Mouse (Mus musculus): ENCODE results near the gene Stat5b.

The Stat5b gene

DNA sequence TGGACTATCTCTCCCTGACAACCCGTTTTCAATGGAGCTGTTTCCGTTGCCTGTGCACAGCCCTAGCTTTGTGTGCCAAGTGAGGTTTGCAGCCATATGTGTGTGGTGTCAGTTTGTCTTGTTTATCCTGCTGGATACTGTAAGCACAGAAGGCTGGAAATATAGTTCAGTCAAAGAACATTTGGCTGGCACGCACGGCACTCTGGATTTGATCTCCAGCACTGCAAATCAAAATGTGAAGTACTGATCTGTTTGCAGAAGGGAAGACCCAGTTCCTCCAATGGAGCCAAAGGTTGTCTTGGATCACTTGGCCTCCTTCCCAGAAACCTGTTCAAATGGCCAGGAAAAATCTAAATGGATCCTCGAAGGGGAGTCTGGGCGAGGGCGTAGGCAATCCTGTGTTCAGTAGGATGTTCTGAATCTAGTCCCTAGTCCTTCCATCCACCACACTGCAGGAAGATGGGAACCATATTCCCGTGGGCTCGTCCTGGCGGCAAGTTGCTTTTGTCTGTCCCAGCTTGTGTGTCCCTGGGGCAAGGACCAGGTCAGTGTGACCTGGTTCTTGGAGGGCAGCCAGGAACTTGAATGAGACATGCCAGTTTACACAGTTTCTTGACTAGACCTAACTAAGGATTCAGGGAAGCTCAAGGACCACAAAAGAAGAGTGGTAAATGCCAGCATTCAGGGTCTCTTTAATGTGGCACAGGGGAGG, 19.9 kb upstream of the Stat5b start:
- DNase-seq (ENCODE audit: low spot score in 2 of 2) = no peak

DNA sequence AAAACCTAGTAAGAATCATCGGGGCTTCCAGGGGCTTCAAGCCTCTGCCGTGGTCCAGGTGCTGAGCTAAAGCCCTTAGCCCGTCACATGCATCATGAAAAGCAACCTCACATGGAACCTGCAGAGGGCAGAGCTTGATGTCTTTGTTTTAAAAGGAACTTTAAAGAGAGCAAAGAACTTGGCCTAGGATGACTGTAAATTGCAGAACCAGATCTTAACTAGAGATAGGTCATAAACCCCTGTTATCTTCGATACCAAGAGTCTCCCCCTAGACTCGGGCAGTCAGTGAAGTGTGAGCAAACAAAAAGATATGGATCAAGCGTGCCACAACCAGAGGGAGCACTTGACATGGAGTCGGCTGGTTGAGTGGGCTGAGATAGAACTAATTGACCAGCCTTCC, 15.1 kb upstream of the Stat5b start:
- no peak for DNase-seq (ENCODE audit: low spot score in 2 of 2)

DNA sequence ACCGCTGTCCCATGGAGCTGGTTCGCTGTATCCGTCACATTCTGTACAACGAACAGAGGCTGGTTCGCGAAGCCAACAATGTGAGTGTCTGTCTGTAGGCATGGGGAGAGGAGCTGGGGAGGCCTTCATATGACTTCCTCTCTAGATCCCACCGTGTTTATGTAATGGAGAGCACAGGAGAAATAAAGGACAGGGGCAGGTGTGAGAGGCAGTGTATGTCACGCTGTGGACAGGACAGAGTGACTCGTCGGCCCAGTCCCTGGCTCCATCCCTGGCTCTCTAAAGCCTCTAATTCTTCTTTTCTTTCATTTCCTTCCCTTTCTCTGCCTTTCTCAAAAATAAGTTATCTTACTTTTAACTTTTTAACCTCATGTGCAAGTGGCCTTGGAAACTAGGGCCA, 12.6 kb upstream of the Stat5b start:
- DNase-seq (ENCODE audit: low spot score in 2 of 2) = no peak

DNA sequence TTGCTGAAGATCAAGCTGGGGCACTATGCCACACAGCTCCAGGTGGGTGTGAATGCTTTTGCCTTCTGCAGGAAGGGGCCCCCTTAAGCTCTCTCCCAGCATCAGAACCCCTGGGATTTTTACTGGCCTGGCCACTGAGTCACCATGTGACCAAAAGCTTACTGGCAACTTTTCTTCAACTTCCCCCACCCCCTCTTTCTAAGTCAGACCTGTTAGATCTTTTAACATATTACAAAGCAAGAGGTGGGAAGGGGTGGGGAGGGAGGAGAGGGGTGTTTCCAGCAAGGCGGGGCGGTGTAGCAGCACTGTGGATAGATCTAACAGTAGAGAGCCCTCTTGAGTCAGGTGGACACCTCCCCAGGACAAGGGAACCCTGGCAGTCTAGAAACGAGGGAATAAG, 11.3 kb upstream of the Stat5b start:
- DNase-seq (ENCODE audit: low spot score in 2 of 2) = no peak

- DNase-seq (ENCODE audit: low spot score in 2 of 2) = no peak
Measured at GRCm38 (mm10) chr11:100861335-100861734, 10.8 kb upstream of the Stat5b start.

- DNase-seq (ENCODE audit: low spot score in 2 of 2) = peak; percentile 79 to 88
Measured at GRCm38 (mm10) chr11:100860198-100861048, 9.9 kb upstream of the Stat5b start.

GRCm38 (mm10) chr11:100859579-100860075, 9.1 kb upstream of the Stat5b start:
- DNase-seq (ENCODE audit: low spot score in 2 of 2) = no peak

- peak; percentile 46 to 69 for DNase-seq (ENCODE audit: low spot score in 2 of 2)
Measured at GRCm38 (mm10) chr11:100858935-100859578, 8.5 kb upstream of the Stat5b start, which contains the start of gene Stat5a. Gene Stat5a (plus strand): TSS chr11:100859351.

DNA sequence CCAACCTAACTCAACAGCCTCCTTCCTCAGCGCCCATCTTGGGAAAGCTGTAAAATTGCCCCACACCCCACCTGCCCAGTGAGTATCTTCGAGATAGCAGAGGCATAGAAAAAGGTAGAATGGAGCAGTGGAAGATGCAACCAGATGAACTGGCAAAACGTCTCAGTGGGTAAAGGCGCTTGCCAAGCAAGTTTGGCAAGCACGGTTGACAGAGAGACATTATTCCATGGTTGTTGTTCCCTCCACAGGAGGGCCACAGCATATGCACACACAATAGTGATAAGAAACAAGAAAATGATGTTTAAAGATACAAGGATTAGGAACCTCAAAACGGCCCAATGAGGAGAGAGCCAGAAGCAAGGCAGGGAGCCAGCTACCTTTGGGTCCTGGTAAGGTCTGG, 7.4 kb upstream of the Stat5b start:
- no peak for DNase-seq (ENCODE audit: low spot score in 2 of 2)

- DNase-seq (ENCODE audit: low spot score in 2 of 2) = no peak
Measured at GRCm38 (mm10) chr11:100855178-100855577, 4.7 kb upstream of the Stat5b start.

DNA sequence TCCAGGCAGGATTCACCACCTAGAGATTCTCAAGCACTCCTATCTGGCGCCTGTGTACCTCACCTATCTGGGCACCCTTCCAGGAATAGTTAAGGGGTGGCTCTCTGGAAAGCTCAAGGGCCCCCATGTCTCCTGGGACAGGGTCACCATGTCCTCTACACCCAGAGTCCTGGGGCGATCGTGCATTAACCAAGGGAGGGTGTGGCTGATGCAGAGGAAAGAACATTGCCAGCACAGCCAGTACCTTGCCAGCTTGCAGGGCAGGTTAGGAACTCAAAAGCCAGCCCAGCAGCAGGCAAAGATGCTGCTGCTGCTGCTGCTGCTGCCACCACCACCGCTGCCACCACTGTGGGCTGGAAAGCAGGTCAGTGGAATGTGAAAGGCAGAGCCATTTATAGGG, 3.7 kb upstream of the Stat5b start:
- DNase-seq (ENCODE audit: low spot score in 2 of 2) = no peak

DNA sequence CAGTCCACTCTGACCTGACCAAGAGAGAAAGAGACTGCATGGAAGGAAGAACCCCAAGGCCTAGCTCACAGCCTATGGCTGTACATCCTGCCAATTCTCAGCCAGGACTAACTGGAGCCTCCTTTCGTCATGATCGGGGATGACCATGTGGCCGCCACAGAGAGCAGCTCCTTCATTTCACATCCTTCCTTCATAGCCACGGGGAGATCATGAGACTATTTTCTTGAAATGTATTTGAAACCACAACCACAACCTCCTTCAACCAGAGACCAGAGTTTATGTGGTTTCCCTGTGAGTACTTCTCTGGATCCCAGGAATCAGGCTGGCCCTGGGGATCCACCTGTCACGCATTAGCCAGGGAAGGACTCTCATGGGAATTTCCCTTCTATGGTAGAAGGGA, 2.5 kb upstream of the Stat5b start:
- no peak for DNase-seq (ENCODE audit: low spot score in 2 of 2)

DNA sequence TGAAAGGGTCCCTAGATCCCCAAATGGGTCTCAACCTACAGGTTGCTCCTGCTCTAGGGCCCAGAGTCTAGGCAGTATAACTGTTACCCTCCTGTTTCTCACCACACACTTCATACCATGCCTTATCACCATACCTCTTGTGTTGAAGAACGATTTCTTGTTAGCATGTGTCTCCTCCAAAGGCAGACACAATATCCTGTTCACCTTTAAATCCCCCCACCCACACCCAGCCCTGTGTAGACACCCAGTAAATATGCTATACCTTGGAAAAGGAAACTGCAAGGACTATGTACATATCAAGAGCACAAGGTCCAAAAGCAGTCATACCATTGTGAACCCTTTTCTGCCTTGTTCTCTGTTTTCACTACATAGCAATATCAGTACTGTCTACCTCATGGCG, 1.6 kb upstream of the Stat5b start:
- DNase-seq (ENCODE audit: low spot score in 2 of 2) = no peak

DNA sequence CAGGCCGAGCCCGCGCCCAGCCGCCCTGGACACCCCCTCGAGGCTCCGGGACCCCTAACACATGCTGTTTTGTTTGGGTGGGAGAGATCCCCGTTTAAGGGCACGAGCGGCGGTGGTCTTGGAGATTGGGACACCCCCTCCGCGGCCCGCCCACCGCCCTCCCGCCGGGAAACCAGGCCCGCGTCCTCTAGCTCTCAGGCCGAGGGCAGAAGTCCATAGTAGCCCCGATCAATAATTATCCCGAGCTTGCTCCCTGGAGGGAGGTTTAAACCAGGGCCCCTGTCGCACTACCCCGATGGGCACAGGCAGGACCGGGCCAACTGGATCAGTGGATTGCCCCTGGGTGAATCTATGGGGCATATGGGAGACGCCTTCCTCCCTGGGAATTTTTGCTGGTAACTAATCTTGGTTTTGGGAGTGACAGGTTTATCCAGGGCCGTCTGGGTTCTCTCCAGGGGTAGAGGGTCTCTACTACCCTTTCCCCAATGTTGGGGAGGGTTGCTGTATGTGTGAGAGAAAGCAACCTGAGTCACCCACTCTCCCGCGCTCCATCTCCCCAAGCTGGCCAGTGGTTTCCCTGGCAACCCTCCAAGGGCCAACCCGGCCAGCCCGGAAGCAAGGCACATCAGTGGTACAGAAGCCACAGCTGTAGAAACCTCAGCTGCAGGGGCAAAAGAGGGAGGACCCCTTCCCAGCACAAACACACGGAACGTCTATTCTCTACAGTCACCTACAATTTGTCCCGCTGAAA, 429 bp upstream of the Stat5b start:
- peak; percentile 52 to 74 for DNase-seq (ENCODE audit: low spot score in 2 of 2)

GRCm38 (mm10) chr11:100849456-100850037, 977 bp downstream of the Stat5b start:
- no peak for DNase-seq (ENCODE audit: low spot score in 2 of 2)

- DNase-seq (ENCODE audit: low spot score in 2 of 2) = no peak
Measured at GRCm38 (mm10) chr11:100848789-100849379, 1.6 kb downstream of the Stat5b start.

DNA sequence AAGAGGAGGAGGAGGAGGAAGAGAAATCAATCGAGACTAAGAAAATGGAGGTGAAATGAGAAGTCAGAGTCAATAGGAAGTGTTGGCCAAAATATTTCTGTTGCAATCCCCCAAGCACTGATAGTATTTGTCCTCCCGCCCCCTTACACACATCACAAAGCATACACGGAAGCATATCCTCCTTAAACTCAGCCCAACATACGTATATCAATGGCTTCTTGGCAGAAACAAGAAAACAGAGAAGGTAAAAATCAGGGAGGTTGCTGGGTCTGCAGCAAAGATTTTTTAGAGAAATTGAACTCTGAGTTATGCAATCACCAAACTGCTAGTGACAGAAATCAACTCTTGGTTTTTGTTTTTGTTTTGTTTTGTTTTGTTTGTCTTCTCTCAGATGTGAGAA, 2.4 kb downstream of the Stat5b start:
- DNase-seq (ENCODE audit: low spot score in 2 of 2) = no peak

GRCm38 (mm10) chr11:100847572-100847971, 3.0 kb downstream of the Stat5b start:
- DNase-seq (ENCODE audit: low spot score in 2 of 2) = no peak

DNA sequence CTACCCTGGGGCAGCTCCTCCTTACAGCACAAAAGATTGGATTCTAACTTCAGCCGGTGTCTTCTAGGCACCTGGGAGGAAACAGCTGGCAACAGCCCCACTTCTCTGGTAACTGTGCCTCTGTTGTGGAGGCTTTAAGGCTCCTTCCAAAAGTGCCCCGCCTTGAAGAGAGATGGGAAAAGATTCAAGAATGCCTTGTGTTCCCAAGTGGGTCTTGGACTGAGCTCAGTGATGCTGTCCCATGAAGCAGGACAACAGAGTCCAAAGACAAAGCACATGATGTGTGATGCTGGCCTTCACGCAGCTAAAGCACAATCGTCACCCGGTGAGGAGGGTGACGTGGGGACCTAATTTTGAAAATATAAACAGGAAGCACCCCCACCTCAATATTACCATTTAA, 4.7 kb downstream of the Stat5b start:
- DNase-seq (ENCODE audit: low spot score in 2 of 2) = no peak

DNA sequence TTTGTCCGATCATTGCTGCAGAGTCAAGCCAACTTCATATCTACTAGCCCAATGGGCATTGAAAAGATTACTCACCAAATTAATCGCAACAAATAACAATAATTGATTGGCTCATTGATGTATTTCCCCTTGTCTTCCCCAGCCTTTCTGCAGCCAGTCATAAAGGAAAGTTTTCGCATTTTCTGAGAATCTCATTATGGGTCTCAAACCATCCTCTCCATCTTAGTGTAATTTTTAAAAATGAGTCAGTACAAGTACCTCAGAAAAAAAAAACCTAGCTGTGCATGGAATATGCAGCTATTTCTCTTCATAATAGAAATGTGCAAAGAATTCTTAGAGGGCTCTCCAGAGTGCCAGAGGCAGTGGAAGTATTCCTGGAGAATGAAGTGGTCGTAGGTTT, 6.4 kb downstream of the Stat5b start:
- no peak for DNase-seq (ENCODE audit: low spot score in 2 of 2)

Data from urinary bladder, postnatal 4 days (tissue).